Mouse (Mus musculus) embryo, embryonic 11 days (tissue): ENCODE measurements around the gene Shc1.
A peak's percentile ranks its signal among the peaks of the same experiment; 100 is the strongest.

Experiments used
- DNase-seq: peaks from one replicate; pipeline ENCODE4 v3.0.0-alpha.2; 2015

Gene Shc1

DNA sequence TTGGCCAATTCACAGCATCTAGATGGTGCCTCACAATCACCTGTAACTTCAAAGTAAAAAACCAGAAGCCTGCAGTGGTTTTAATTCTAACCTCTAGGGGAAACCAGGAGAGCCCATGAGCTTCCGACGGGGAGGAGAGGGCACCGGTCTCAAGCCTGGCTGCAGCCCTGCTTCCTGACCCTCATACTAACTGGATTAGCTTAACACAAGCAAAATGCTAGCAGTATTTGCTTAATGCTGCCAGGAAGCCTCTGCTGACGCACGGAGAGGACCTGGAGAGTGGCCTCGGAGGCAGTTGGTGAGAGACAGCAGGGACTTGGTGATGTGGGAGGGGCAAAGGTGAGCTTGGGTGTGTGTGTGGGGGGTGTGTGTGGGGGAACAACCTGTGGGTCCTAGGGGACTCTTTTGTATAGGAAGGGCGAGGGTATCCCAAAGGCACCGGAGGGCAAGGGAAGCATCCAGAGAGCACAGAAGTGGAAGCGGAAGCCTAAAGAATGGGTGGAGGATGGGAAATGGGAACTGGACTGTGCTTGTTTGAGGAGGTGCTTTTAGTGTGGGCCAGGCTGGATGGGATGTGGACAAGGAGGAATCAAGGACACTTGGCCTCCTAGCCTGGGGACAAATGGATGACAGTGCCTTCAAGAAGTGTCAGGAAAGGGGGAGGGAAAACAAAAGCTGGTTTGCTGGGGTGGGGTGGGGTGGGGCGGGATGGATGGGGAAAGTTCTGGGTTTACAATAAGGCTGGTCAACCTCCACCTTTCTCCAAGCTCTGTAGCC is 36.3 kb downstream of the Shc1 start, which contains the start of gene Pmvk:
Gene Pmvk, plus strand, starts transcription at position 141 of the 777 bp plus-strand sequence.
- no peak for DNase-seq

DNA sequence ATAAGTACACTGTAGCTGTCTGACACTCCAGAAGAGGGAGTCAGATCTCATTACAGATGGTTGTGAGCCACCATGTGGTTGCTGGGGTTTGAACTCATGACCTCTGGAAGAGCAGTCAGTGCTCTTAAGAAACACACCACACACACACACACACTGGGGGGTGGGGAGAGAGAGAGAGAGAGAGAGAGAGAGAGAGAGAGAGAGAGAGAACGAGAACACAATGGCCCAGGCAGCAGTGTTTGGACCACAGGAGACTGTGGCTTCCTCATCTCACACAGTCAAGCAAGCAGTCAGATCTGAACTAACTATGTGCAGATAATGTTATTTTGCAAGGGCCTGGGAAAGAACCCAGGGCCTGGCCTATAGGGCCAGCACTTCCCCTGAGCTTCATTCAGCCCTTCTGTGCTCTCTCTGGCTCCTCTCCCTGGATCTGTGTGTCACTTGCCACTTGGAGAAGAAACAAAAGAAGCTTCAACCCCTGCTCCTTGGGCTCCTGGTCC is 37.6 kb downstream of the Shc1 start:
- DNase-seq: no peak

DNA sequence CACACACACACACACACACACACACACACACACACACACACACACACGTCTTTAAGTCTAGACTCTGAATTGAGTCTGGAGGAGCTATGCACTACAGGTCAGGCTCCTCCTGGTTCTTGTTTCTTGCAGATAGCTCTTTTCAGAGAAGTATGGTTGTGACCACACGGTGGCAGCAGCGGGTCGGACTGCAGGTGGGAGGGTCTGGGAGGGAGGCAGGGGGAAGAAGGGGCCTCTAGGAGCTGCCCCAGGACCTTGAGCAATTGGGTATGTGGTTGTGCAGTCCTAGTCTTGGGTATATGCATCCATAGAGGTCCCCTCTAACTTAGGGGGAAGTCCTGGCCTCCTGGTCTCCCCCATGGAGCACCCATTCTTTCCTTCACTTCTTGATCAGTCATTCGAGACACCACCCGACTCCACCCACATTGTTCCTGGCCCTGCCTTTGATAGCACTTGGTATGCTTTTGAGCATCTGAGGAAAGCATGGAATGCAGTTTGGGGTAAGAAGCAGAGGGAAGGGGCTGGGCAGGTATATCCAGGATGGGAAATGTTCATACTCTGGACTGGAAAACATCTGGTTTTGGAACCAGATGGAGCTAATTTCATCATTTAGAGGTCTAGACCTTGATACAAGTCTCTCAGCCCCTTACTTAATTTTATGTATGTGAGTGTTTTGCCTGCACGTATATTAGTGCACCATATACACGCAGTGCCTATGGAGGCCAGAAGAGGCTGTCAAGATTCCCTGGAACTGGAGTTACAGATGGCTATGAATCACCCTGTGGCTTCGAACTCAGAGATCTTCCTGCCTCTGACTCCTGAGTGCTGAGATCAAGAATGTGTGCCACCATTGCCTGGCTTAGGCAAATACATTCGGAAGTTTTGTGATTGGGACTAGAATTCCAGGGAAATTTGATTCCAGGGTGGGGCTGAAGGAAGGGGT is 38.8 kb downstream of the Shc1 start:
- peak; percentile 84 for DNase-seq

- DNase-seq: no peak
These were observed 40.2 kb downstream of the Shc1 start for GRCm38 (mm10) chr3:89458372-89458964.

DNA sequence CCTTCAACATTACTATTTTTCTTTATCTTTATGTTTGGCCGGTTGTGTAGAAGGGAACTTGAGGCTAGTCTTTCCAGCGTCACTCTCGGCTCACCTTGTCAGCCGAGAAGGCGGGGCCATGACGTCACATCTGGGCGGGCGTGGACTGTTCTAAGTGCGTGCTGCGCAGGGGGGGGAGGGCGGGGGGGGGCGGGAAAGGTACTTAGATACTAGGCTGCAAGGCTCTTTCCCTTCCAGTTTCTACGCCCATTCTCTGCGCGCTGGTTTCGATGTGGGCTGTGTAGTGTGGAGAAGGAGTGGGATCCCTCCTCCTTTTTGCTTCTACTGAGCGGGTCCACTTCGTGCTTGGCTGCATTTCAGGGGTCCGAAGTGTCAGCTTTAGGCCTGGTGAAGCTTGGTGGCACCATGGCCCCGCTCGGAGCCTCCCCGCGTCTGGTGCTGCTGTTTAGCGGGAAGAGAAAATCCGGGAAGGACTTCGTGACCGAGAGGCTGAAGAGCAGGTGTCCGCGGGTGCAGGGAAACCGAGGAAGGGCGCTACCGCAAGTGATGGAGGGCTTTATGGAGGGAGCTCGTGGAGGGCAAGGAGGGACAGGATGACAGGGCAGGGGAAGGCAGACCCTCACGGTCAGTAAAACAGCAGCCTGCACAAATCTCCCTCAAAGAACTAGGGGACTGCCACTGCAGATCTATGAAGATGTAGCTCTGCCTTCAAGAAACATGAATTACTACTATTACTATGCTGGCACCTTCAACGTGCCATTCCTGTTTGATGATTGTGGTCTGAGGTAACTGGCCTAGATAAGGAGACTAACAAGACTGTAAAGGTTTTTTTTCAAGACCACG is 40.9 kb downstream of the Shc1 start:
- DNase-seq: peak; percentile 93

DNA sequence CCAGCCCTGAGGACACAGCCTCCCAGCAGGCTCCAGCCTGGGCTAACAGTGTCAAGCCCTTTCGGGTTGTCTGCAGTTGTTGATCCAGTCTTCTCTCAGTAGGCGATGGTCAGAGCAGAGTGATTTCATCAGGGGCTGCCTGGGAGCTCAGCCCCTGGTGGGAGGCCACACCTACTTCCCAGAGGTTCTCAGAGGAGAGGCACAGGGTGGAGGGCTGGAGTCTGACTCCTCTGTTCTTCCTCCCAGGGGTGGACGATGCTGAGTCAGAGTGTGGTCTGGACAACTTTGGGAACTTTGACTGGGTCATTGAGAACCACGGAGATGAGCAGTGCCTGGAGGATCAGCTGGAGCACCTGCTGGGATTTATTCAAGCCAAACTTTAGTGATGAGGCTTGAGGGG is 50.0 kb downstream of the Shc1 start:
- no peak for DNase-seq

GRCm38 (mm10) chr3:89472280-89472679 is 54.0 kb downstream of the Shc1 start:
- DNase-seq: no peak

DNA sequence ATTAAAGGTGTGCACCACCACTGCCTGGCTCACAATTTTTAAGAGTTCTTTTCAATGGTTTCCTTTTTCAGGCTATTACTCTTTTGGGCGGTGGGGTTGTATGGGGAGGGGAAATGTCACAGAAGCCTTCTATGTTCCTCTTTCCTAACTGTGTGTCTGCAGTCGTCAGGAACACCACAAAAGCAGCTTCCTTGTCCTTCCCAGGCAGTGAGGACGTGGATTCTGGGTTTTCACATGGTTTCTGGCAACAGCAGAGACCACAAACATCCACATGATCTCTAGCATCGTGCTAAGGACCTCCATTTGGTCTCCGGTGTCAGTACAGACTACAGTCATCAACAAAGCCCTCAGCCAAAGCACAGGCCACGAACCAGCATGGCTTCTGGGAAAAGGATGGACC is 55.6 kb downstream of the Shc1 start:
- no peak for DNase-seq

GRCm38 (mm10) chr3:89479055-89479454 is 60.8 kb downstream of the Shc1 start:
- no peak for DNase-seq
